Mouse (Mus musculus): ENCODE measurements around the gene Anxa11. TPM values are rescaled to one million over a fixed set of nuclear protein-coding genes. Genes with fewer than 3 reads are reported as not detected.

Anxa11 gene
- polyA plus RNA-seq, 2 experiments = 20.5 to 22.4 TPM

GRCm38 (mm10) chr14:25826866-25827265 lies 15.1 kb upstream of the Anxa11 start:
- 78% methylated on average over 2 of the region's 2 CpGs for WGBS
- no peak for ATAC-seq (ENCODE audit: low FRiP score, low read depth)

GRCm38 (mm10) chr14:25831332-25831731 lies 10.6 kb upstream of the Anxa11 start:
- no peaks in the 10 kb centered on the region for H3K36me3 ChIP-seq (ENCODE audit: control insufficient read depth, insufficient read depth, low read length)
- H3K9ac ChIP-seq (ENCODE audit: low read depth, low read length, severe bottlenecking) = no peak overlapping the region
- no peak overlapping the region for H3K4me3 ChIP-seq (replicated peaks; ENCODE audit: low read length)
- H3K4me1 ChIP-seq (ENCODE audit: control insufficient read depth, insufficient read depth, low read length) = no peaks in the 10 kb centered on the region; the same call in 1 of the 2 replicates
- ATAC-seq (ENCODE audit: low FRiP score, low read depth) (no peak), DNase-seq (ENCODE audit: low spot score) (no peak)
- no peak overlapping the region for H3K4me2 ChIP-seq (replicated peaks; ENCODE audit: low read depth, low read length, severe bottlenecking)
- no peak for TF ChIP-seq POLR2A (IDR thresholded peaks at IDR 0.05; ENCODE audit: borderline replicate concordance, extremely low read depth, insufficient read depth, insufficient read length)
- H3K27me3 ChIP-seq (ENCODE audit: control insufficient read depth, insufficient read depth, low read length) = no peaks in the 10 kb centered on the region
- 65% methylated on average over 1 of the region's 1 CpGs for WGBS
- no peak overlapping the region for H3K27ac ChIP-seq (replicated peaks; ENCODE audit: low read depth, low read length)
- no peaks in the 10 kb centered on the region for H3K9me3 ChIP-seq (ENCODE audit: control insufficient read depth, low read length)

More at GRCm38 (mm10) chr14:25826866-25827265, 15.1 kb upstream of the Anxa11 start:
- Histone ChIP-seq H3K36me3 (ENCODE audit: control insufficient read depth, insufficient read depth, low read length) (no peaks in the 10 kb centered on the region), H3K9me3 (ENCODE audit: control insufficient read depth, low read length) (no peaks in the 10 kb centered on the region), H3K27ac (replicated peaks; ENCODE audit: low read depth, low read length) (no peak overlapping the region), H3K4me2 (replicated peaks; ENCODE audit: low read depth, low read length, severe bottlenecking) (no peak overlapping the region), H3K4me1 (ENCODE audit: control insufficient read depth, insufficient read depth, low read length) (no peaks in the 10 kb centered on the region), H3K4me3 (replicated peaks; ENCODE audit: low read length) (no peak overlapping the region), H3K9ac (ENCODE audit: low read depth, low read length, severe bottlenecking) (no peak overlapping the region), H3K27me3 (ENCODE audit: control insufficient read depth, insufficient read depth, low read length) (no peaks in the 10 kb centered on the region)
- TF ChIP-seq POLR2A (IDR thresholded peaks at IDR 0.05; ENCODE audit: borderline replicate concordance, extremely low read depth, insufficient read depth, insufficient read length) = no peak
- no peak for DNase-seq (ENCODE audit: low spot score)

GRCm38 (mm10) chr14:25832301-25832700 lies 9.7 kb upstream of the Anxa11 start:
- no peaks in the 10 kb centered on the region; the same call in 1 of the 2 replicates for H3K4me1 ChIP-seq (ENCODE audit: control insufficient read depth, insufficient read depth, low read length)
- ATAC-seq (ENCODE audit: low FRiP score, low read depth) (peak; percentile 37; the same call in 1 of the 2 replicates), DNase-seq (ENCODE audit: low spot score) (peak; percentile 82)
- H3K4me2 ChIP-seq (replicated peaks; ENCODE audit: low read depth, low read length, severe bottlenecking) = no peak overlapping the region
- no peak overlapping the region for H3K4me3 ChIP-seq (replicated peaks; ENCODE audit: low read length)
- H3K9ac ChIP-seq (ENCODE audit: low read depth, low read length, severe bottlenecking) = no peak overlapping the region
- H3K27ac ChIP-seq (replicated peaks; ENCODE audit: low read depth, low read length) = no peak overlapping the region
- no peak for TF ChIP-seq POLR2A (IDR thresholded peaks at IDR 0.05; ENCODE audit: borderline replicate concordance, extremely low read depth, insufficient read depth, insufficient read length)
- WGBS = 10% methylated on average over 14 of the region's 14 CpGs
- H3K27me3 ChIP-seq (ENCODE audit: control insufficient read depth, insufficient read depth, low read length) = no peaks in the 10 kb centered on the region
- H3K9me3 ChIP-seq (ENCODE audit: control insufficient read depth, low read length) = no peaks in the 10 kb centered on the region
- H3K36me3 ChIP-seq (ENCODE audit: control insufficient read depth, insufficient read depth, low read length) = no peaks in the 10 kb centered on the region

- DNase-seq (ENCODE audit: low spot score) = peak; percentile 42
- WGBS = 80% methylated on average over 8 of the region's 8 CpGs
Measured at GRCm38 (mm10) chr14:25838411-25838810, 3.5 kb upstream of the Anxa11 start.

GRCm38 (mm10) chr14:25839791-25840190 lies 2.2 kb upstream of the Anxa11 start:
- ATAC-seq (ENCODE audit: low FRiP score, low read depth) = no peak
- Histone ChIP-seq H3K4me3 (replicated peaks; ENCODE audit: low read length) (no peak overlapping the region), H3K27me3 (ENCODE audit: control insufficient read depth, insufficient read depth, low read length) (peaks cover 12% of the 10 kb centered on the region), H3K27ac (replicated peaks; ENCODE audit: low read depth, low read length) (no peak overlapping the region), H3K9me3 (ENCODE audit: control insufficient read depth, low read length) (no peaks in the 10 kb centered on the region), H3K9ac (ENCODE audit: low read depth, low read length, severe bottlenecking) (no peak overlapping the region), H3K36me3 (ENCODE audit: control insufficient read depth, insufficient read depth, low read length) (no peaks in the 10 kb centered on the region), H3K4me2 (replicated peaks; ENCODE audit: low read depth, low read length, severe bottlenecking) (no peak overlapping the region), H3K4me1 (ENCODE audit: control insufficient read depth, insufficient read depth, low read length) (no peaks in the 10 kb centered on the region; the same call in 1 of the 2 replicates)
- 77% methylated on average over 6 of the region's 7 CpGs for WGBS
- TF ChIP-seq POLR2A (IDR thresholded peaks at IDR 0.05; ENCODE audit: borderline replicate concordance, extremely low read depth, insufficient read depth, insufficient read length) = no peak
- no peak for DNase-seq (ENCODE audit: low spot score)

More at GRCm38 (mm10) chr14:25838411-25838810, 3.5 kb upstream of the Anxa11 start:
- no peak overlapping the region for H3K4me3 ChIP-seq (replicated peaks; ENCODE audit: low read length)
- ATAC-seq (ENCODE audit: low FRiP score, low read depth) = no peak
- no peaks in the 10 kb centered on the region; the same call in 1 of the 2 replicates for H3K4me1 ChIP-seq (ENCODE audit: control insufficient read depth, insufficient read depth, low read length)
- H3K9me3 ChIP-seq (ENCODE audit: control insufficient read depth, low read length) = no peaks in the 10 kb centered on the region
- H3K4me2 ChIP-seq (replicated peaks; ENCODE audit: low read depth, low read length, severe bottlenecking) = no peak overlapping the region
- H3K27ac ChIP-seq (replicated peaks; ENCODE audit: low read depth, low read length) = no peak overlapping the region
- no peaks in the 10 kb centered on the region for H3K36me3 ChIP-seq (ENCODE audit: control insufficient read depth, insufficient read depth, low read length)
- no peak for TF ChIP-seq POLR2A (IDR thresholded peaks at IDR 0.05; ENCODE audit: borderline replicate concordance, extremely low read depth, insufficient read depth, insufficient read length)
- peaks cover 10% of the 10 kb centered on the region for H3K27me3 ChIP-seq (ENCODE audit: control insufficient read depth, insufficient read depth, low read length)
- no peak overlapping the region for H3K9ac ChIP-seq (ENCODE audit: low read depth, low read length, severe bottlenecking)
